ENCODE assay signal across 10 mouse cellular contexts in genomic region chr5:92112175-92112574, GRCm38 (mm10). TPM values are rescaled to one million over a fixed set of nuclear protein-coding genes. Genes with fewer than 3 reads are reported as not detected.
DNase-seq lines count a peak whose midpoint lies in the region; ATAC-seq and TF ChIP-seq lines count a peak whose summit lies in the region.
"Had no signal": no experiment of that assay in that cellular context is flagged by ENCODE, and none has a peak within 500 bp of the region (broad histone marks: within the 10 kb centered on the region; RNA-seq: fewer than 3 reads in every experiment).

No protein-coding gene starts in this region.

- no peak for TF ChIP-seq POLR2A in small intestine, adult 2 months (IDR thresholded peaks at IDR 0.05; ENCODE audit: low read depth, low read length)

- 0 out of 2 replicates have a peak, but pooled peaks cover 3% of the 10 kb centered on the region for H3K27me3 ChIP-seq in lung, embryonic 15.5 days
- peaks cover 3% of the 10 kb centered on the region; the same call in 1 of the 2 replicates for H3K27me3 ChIP-seq in limb, embryonic 13.5 days
- no peaks in the 10 kb centered on the region for H3K27me3 ChIP-seq in small intestine, adult 2 months (ENCODE audit: control insufficient read depth, insufficient read depth, low read length)

- DNase-seq in embryo, embryonic 11 days, result peak; percentile 20
- no peak for DNase-seq in embryo, embryonic 9.5 days (ENCODE audit: extremely low spot score)
- no peak for DNase-seq in lung, postnatal 36 days
- no peak for DNase-seq in frontal cortex, postnatal 14 days (ENCODE audit: low spot score in 2 of 2)
- no peak for DNase-seq in spleen, postnatal 10 days (ENCODE audit: low spot score in 2 of 2)
- DNase-seq: cerebellum, postnatal 10 days had no signal

- peak overlapping the region; percentile 43 for H3K4me2 ChIP-seq in lung, embryonic 15.5 days
- H3K4me2 ChIP-seq in limb, embryonic 13.5 days (replicated peaks), result peak overlapping the region; percentile 51

- 25% methylated on average over 6 of the region's 6 CpGs for WGBS in lung, embryonic 15.5 days
- WGBS in limb, embryonic 13.5 days, result 13% methylated on average over 6 of the region's 6 CpGs
- WGBS in small intestine, adult 2 months, result 9% methylated on average over 6 of the region's 6 CpGs

- no peaks in the 10 kb centered on the region for H3K9me3 ChIP-seq in lung, embryonic 15.5 days
- H3K9me3 ChIP-seq in limb, embryonic 13.5 days, result no peaks in the 10 kb centered on the region

- TF ChIP-seq CTCF in small intestine, adult 2 months (IDR thresholded peaks at IDR 0.05; ENCODE audit: extremely low read depth, insufficient read length, insufficient replicate concordance, low read depth, low read length), result no peak

- H3K4me3 ChIP-seq in lung, embryonic 15.5 days, result peak overlapping the region; percentile 13; the same call in 1 of the 2 replicates
- peak overlapping the region; percentile 19 for H3K4me3 ChIP-seq in limb, embryonic 13.5 days
- peak overlapping the region; percentile 28 for H3K4me3 ChIP-seq in small intestine, adult 2 months (ENCODE audit: low read depth, low read length)

- H3K27ac ChIP-seq in lung, embryonic 15.5 days, result no peak overlapping the region
- no peak overlapping the region for H3K27ac ChIP-seq in limb, embryonic 13.5 days
- no peak overlapping the region for H3K27ac ChIP-seq in small intestine, adult 2 months (ENCODE audit: insufficient read depth, low read depth, low read length)

- no peak overlapping the region for H3K9ac ChIP-seq in lung, embryonic 15.5 days
- H3K9ac ChIP-seq in limb, embryonic 13.5 days, result no peak overlapping the region

- H3K4me1 ChIP-seq in lung, embryonic 15.5 days, result no peaks in the 10 kb centered on the region
- peaks cover 10% of the 10 kb centered on the region for H3K4me1 ChIP-seq in limb, embryonic 13.5 days
- H3K4me1 ChIP-seq in small intestine, adult 2 months (ENCODE audit: control insufficient read depth, insufficient read depth, insufficient read length, low read length), result no peaks in the 10 kb centered on the region

- ATAC-seq in lung, embryonic 15.5 days (ENCODE audit: borderline replicate concordance, extremely low read depth, low FRiP score, low TSS enrichment), result no peak
- ATAC-seq in limb, embryonic 13.5 days (ENCODE audit: low FRiP score, low read depth), result no peak
- ATAC-seq: inflammation-experienced regulatory T-cells, adult 6 months had no signal

- no peaks in the 10 kb centered on the region for H3K36me3 ChIP-seq in lung, embryonic 15.5 days
- no peaks in the 10 kb centered on the region for H3K36me3 ChIP-seq in limb, embryonic 13.5 days
- H3K36me3 ChIP-seq in small intestine, adult 2 months (ENCODE audit: control insufficient read depth, insufficient read depth, low read length), result no peaks in the 10 kb centered on the region

RNA-seq across cellular contexts. Expression of gene Uso1, which starts 25.6 kb away (rescaled TPM):
- 35.9 and 38.0 TPM in 2 replicates for polyA plus RNA-seq in lung, embryonic 15.5 days (2015; fragmentation: Nextera tagmentation; extraction: Ambion mirVana)
- 50.1 and 53.2 TPM in 2 replicates for polyA plus RNA-seq in limb, embryonic 13.5 days (2015; fragmentation: Nextera tagmentation; extraction: Ambion mirVana)
- 15.7 and 25.1 TPM in 2 replicates for polyA plus RNA-seq in small intestine, adult 2 months (2012; rRNA removed)

RNA-seq across cellular contexts. Expression of gene G3bp2, which starts 28.7 kb away (rescaled TPM):
- polyA plus RNA-seq in lung, embryonic 15.5 days (2015; fragmentation: Nextera tagmentation; extraction: Ambion mirVana), result 152 and 157 TPM in 2 replicates
- polyA plus RNA-seq in limb, embryonic 13.5 days (2015; fragmentation: Nextera tagmentation; extraction: Ambion mirVana), result 201 and 209 TPM in 2 replicates
- polyA plus RNA-seq in small intestine, adult 2 months (2012; rRNA removed), result 3.1 and 6.9 TPM in 2 replicates

Comparison
In these comparisons a context has a peak if more than half of its experiments do, and no peak if none do; other contexts are left out.
1. RNA of gene G3bp2, which starts 28.7 kb away (polyA plus RNA-seq): 201 to 209 TPM in limb, embryonic 13.5 days and 152 to 157 TPM in lung, embryonic 15.5 days; 3.1 to 6.9 TPM in small intestine, adult 2 months; every median in the first group is over 10 times any median in the second.
2. Peak in every context shown above with its lines, with median percentiles within 50 percentile points of each other: H3K4me3 ChIP-seq.